Mouse (Mus musculus) embryonic facial prominence, embryonic 11.5 days (tissue): Measurements from ENCODE around the gene Sdhc. TPM values are rescaled to one million over a fixed set of nuclear protein-coding genes. Genes with fewer than 3 reads are reported as not detected.

ENCODE experiments used
- ATAC-seq: fragments of 200-750 bp; cut with Nextera tagmentation; replicated peaks from 2 replicates; pipeline ENCODE4 v1.8.0; 2017; ENCODE audit warnings: low read depth; ENCODE audit not compliant: insufficient number of reproducible peaks, low FRiP score, low TSS enrichment
- DNase-seq: peaks from one replicate; pipeline ENCODE4 v3.0.0-alpha.2; 2015; ENCODE audit warnings: low spot score
- H3K27ac ChIP-seq: fragments of 300-500 bp; sonication (generic); replicated peaks from 2 replicates; pipeline ENCODE4 v1.5.1; 2014; ENCODE audit warnings: mild to moderate bottlenecking, low read depth, low read length, control low read depth
- H3K27me3 ChIP-seq: fragments of 300-500 bp; sonication (generic); 2 replicates; pipeline ENCODE4 v1.6.1; 2014; ENCODE audit warnings: mild to moderate bottlenecking, low read length, moderate library complexity, mixed read lengths; ENCODE audit not compliant: control insufficient read depth, insufficient read depth
- H3K36me3 ChIP-seq: fragments of 300-500 bp; sonication (generic); replicated peaks from 2 replicates; pipeline ENCODE4 v1.6.1; 2014; ENCODE audit warnings: low read depth, mild to moderate bottlenecking, low read length, moderate library complexity, mixed read lengths; ENCODE audit not compliant: control insufficient read depth, insufficient read depth
- H3K4me1 ChIP-seq: fragments of 300-500 bp; sonication (generic); 2 replicates; pipeline ENCODE4 v1.6.1; 2014; ENCODE audit warnings: low read length, mixed read lengths; ENCODE audit not compliant: control insufficient read depth, insufficient read depth
- H3K4me2 ChIP-seq: fragments of 300-500 bp; sonication (generic); 2 replicates; pipeline ENCODE4 v1.6.1; 2014; ENCODE audit warnings: low read depth, mild to moderate bottlenecking, control low read depth, low read length, moderate library complexity
- H3K4me3 ChIP-seq: fragments of 300-500 bp; sonication (generic); 2 replicates; pipeline ENCODE4 v1.5.1; 2014; ENCODE audit warnings: low read depth, low read length, control low read depth
- H3K9ac ChIP-seq: fragments of 300-500 bp; sonication (generic); replicated peaks from 2 replicates; pipeline ENCODE4 v1.6.1; 2014; ENCODE audit warnings: mild to moderate bottlenecking, control low read depth, low read length
- H3K9me3 ChIP-seq: fragments of 300-500 bp; sonication (generic); replicated peaks from 2 replicates; pipeline ENCODE4 v1.6.1; 2016; ENCODE audit warnings: mild to moderate bottlenecking, low read length, inconsistent platforms, mixed read lengths; ENCODE audit not compliant: control insufficient read depth
- WGBS: fragments of 180-500 bp; shearing (Covaris S2); extraction: QIAGEN DNeasy Blood & Tissue Kit; methylation state at CpG from one replicate; pipeline ENCODE4 v1.1.7; 2014; 5-methylcytosine and 5-hydroxymethylcytosine counted together
- polyA plus RNA-seq: library from polyadenylated mRNA; unstranded; fragments of >200 nt; fragmentation: Nextera tagmentation; extraction: Ambion mirVana; gene quantifications from 2 replicates; pipeline ENCODE4 v1.2.1, GENCODE M21; 2014

The Sdhc gene
- polyA plus RNA-seq, 1 experiment from 2014 or later, result 252 TPM

- Histone ChIP-seq H3K36me3 (no peaks in the 10 kb centered on the region; the same call in 1 of the 2 replicates), H3K27me3 (no peaks in the 10 kb centered on the region), H3K4me2 (no peak overlapping the region), H3K4me1 (no peaks in the 10 kb centered on the region), H3K4me3 (no peak overlapping the region), H3K27ac (no peak overlapping the region), H3K9ac (no peak overlapping the region), H3K9me3 (no peaks in the 10 kb centered on the region)
- WGBS, result 63% methylated on average over 1 of the region's 1 CpGs
- ATAC-seq (no peak), DNase-seq (no peak)
Observed at GRCm38 (mm10) chr1:171130971-171131370, 19.4 kb downstream of the Sdhc start.

- Histone ChIP-seq H3K9me3 (no peaks in the 10 kb centered on the region), H3K4me2 (no peak overlapping the region), H3K9ac (no peak overlapping the region), H3K4me3 (no peak overlapping the region), H3K36me3 (no peaks in the 10 kb centered on the region; the same call in 1 of the 2 replicates), H3K27ac (no peak overlapping the region), H3K4me1 (no peaks in the 10 kb centered on the region), H3K27me3 (no peaks in the 10 kb centered on the region)
- ATAC-seq (no peak), DNase-seq (no peak)
- 47% methylated on average over 7 of the region's 7 CpGs for WGBS
Observed at GRCm38 (mm10) chr1:171129251-171129650, 21.2 kb downstream of the Sdhc start.

- no peaks in the 10 kb centered on the region for H3K9me3 ChIP-seq
- H3K27ac ChIP-seq, result no peak overlapping the region
- no peak overlapping the region for H3K4me2 ChIP-seq
- WGBS, result 86% methylated on average over 5 of the region's 5 CpGs
- H3K36me3 ChIP-seq, result no peaks in the 10 kb centered on the region; the same call in 1 of the 2 replicates
- DNase-seq (no peak), ATAC-seq (no peak)
- H3K27me3 ChIP-seq, result no peaks in the 10 kb centered on the region
- H3K4me3 ChIP-seq, result no peak overlapping the region
- no peaks in the 10 kb centered on the region for H3K4me1 ChIP-seq
- H3K9ac ChIP-seq, result no peak overlapping the region
Observed at GRCm38 (mm10) chr1:171124398-171124797, 26.0 kb downstream of the Sdhc start.

- H3K4me3 ChIP-seq, result no peak overlapping the region
- no peaks in the 10 kb centered on the region for H3K36me3 ChIP-seq
- WGBS, result 29% methylated on average over 7 of the region's 7 CpGs
- no peak overlapping the region for H3K27ac ChIP-seq
- DNase-seq (no peak), ATAC-seq (no peak)
- H3K9me3 ChIP-seq, result no peaks in the 10 kb centered on the region
- no peak overlapping the region for H3K4me2 ChIP-seq
- H3K27me3 ChIP-seq, result no peaks in the 10 kb centered on the region
- no peaks in the 10 kb centered on the region for H3K4me1 ChIP-seq
- H3K9ac ChIP-seq, result no peak overlapping the region
Observed at GRCm38 (mm10) chr1:171122932-171123331, 27.5 kb downstream of the Sdhc start.

- Histone ChIP-seq H3K9ac (no peak overlapping the region), H3K9me3 (no peaks in the 10 kb centered on the region), H3K4me3 (no peak overlapping the region), H3K36me3 (no peaks in the 10 kb centered on the region), H3K27me3 (no peaks in the 10 kb centered on the region), H3K4me2 (no peak overlapping the region), H3K4me1 (no peaks in the 10 kb centered on the region), H3K27ac (no peak overlapping the region)
- no peak for ATAC-seq
- no peak for DNase-seq
- WGBS, result 44% methylated on average over 5 of the region's 5 CpGs
Observed at GRCm38 (mm10) chr1:171121839-171122238, 28.6 kb downstream of the Sdhc start.

- H3K4me2 ChIP-seq, result no peak overlapping the region
- no peak overlapping the region for H3K27ac ChIP-seq
- WGBS, result 46% methylated on average over 3 of the region's 3 CpGs
- H3K4me3 ChIP-seq, result no peak overlapping the region
- no peak for ATAC-seq
- no peak for DNase-seq
- no peaks in the 10 kb centered on the region for H3K27me3 ChIP-seq
- H3K9ac ChIP-seq, result no peak overlapping the region
- H3K36me3 ChIP-seq, result no peaks in the 10 kb centered on the region
- H3K4me1 ChIP-seq, result no peaks in the 10 kb centered on the region
- no peaks in the 10 kb centered on the region for H3K9me3 ChIP-seq
Observed at GRCm38 (mm10) chr1:171120893-171121292, 29.5 kb downstream of the Sdhc start.

- DNase-seq (no peak), ATAC-seq (no peak)
- Histone ChIP-seq H3K9ac (no peak overlapping the region), H3K27ac (no peak overlapping the region), H3K9me3 (no peaks in the 10 kb centered on the region), H3K36me3 (no peaks in the 10 kb centered on the region), H3K27me3 (no peaks in the 10 kb centered on the region), H3K4me1 (no peaks in the 10 kb centered on the region), H3K4me3 (no peak overlapping the region), H3K4me2 (no peak overlapping the region)
- 86% methylated on average over 14 of the region's 14 CpGs for WGBS
Observed at GRCm38 (mm10) chr1:171119405-171119804, 31.0 kb downstream of the Sdhc start.

- Histone ChIP-seq H3K36me3 (no peaks in the 10 kb centered on the region), H3K27ac (no peak overlapping the region), H3K4me2 (no peak overlapping the region), H3K4me3 (no peak overlapping the region), H3K9me3 (no peaks in the 10 kb centered on the region), H3K4me1 (no peaks in the 10 kb centered on the region), H3K9ac (no peak overlapping the region), H3K27me3 (no peaks in the 10 kb centered on the region)
- 87% methylated on average over 5 of the region's 5 CpGs for WGBS
- no peak for ATAC-seq
- no peak for DNase-seq
Observed at GRCm38 (mm10) chr1:171118996-171119395, 31.4 kb downstream of the Sdhc start.
